ENCODE assay signal across 9 mouse cellular contexts in the genomic region with DNA sequence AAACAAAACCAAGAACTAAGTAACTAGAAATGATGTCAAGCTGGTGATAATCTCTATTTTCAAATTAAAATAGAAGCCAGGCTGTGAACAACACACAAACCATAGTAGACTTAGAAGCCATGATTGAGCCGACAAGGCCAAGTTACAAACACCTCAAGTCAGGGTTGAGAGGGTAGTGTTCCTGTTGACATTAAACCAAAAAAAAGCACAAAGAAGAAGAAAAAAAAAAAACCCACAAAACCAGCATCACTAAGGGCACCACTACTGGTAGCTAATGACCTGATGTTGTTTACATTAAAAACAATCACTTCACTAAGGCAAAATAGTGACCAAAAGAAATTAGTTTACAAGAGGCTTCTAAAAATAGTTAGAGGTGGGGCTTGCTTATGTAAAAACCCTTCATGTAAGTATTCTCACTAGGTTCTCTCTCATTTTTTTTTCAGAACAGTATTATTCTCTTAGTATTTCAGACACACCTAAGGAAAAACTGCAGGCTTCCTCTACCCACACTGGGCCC. TPM values are rescaled to one million over a fixed set of nuclear protein-coding genes. Genes with fewer than 3 reads are reported as not detected.
A peak's percentile ranks its signal among the peaks of the same experiment; 100 is the strongest.
DNase-seq lines count a peak whose midpoint lies in the region; ATAC-seq and TF ChIP-seq lines count a peak whose summit lies in the region.
"Had no signal": no experiment of that assay in that cellular context is flagged by ENCODE, and none has a peak within 500 bp of the region (broad histone marks: within the 10 kb centered on the region; RNA-seq: fewer than 3 reads in every experiment).

No protein-coding gene starts in this region.

- peak overlapping the region; percentile 85 for H3K4me2 ChIP-seq in heart, embryonic 14.5 days (ENCODE audit: low read length)
- peak overlapping the region; percentile 93 for H3K4me2 ChIP-seq in heart, postnatal 0 days (ENCODE audit: low read depth, low read length)

- H3K4me1 ChIP-seq in heart, embryonic 14.5 days (ENCODE audit: control insufficient read depth in 2 of 2, insufficient read depth in 2 of 2, low read length in 2 of 2): peaks cover 10 to 34% of the 10 kb centered on the region in 2 experiments; a peak in 3 of 4 replicates
- H3K4me1 ChIP-seq in G1E (ENCODE audit: insufficient read depth, low read depth, low read length): peaks cover 25% of the 10 kb centered on the region
- H3K4me1 ChIP-seq in heart, postnatal 0 days (ENCODE audit: control insufficient read depth, insufficient read depth): peaks cover 26% of the 10 kb centered on the region

- H3K27me3 ChIP-seq in heart, embryonic 14.5 days (ENCODE audit: control insufficient read depth, insufficient read depth, low read length): no peaks in the 10 kb centered on the region
- no peaks in the 10 kb centered on the region for H3K27me3 ChIP-seq in G1E (ENCODE audit: insufficient read depth, low read length)
- H3K27me3 ChIP-seq in heart, postnatal 0 days (ENCODE audit: control insufficient read depth, insufficient read depth, low read length): no peaks in the 10 kb centered on the region

- peak overlapping the region; percentile 68 to 100 for H3K4me3 ChIP-seq in heart, embryonic 14.5 days (ENCODE audit: control insufficient read depth in 1 of 2, insufficient read depth in 1 of 2, low read depth in 1 of 2, low read length in 2 of 2)
- peak overlapping the region; percentile 99 for H3K4me3 ChIP-seq in G1E (ENCODE audit: low read depth, low read length)
- peak overlapping the region; percentile 98 for H3K4me3 ChIP-seq in heart, postnatal 0 days (ENCODE audit: low read depth, low read length)
- H3K4me3 ChIP-seq in macrophage (ENCODE audit: inconsistent target): peak overlapping the region; percentile 67

- peak overlapping the region; percentile 90 to 100 for H3K27ac ChIP-seq in heart, embryonic 14.5 days (replicated peaks in 1 of 2; ENCODE audit: control insufficient read depth in 1 of 2, insufficient read depth in 1 of 2, low read depth in 2 of 2, low read length in 2 of 2)
- peak overlapping the region; percentile 98 for H3K27ac ChIP-seq in heart, postnatal 0 days (ENCODE audit: low read depth)
- H3K27ac ChIP-seq in macrophage: peak overlapping the region; percentile 96

- ATAC-seq in heart, embryonic 14.5 days (ENCODE audit: insufficient number of reproducible peaks, insufficient read depth, low FRiP score, low read depth): no peak
- no peak for ATAC-seq in G1E (ENCODE audit: extremely low read depth, insufficient number of reproducible peaks, low FRiP score, poor library complexity, severe bottlenecking)
- ATAC-seq in heart, postnatal 0 days (ENCODE audit: insufficient read depth, low read depth): no peak

- H3K9me3 ChIP-seq in heart, embryonic 14.5 days (ENCODE audit: control insufficient read depth, low read length): no peaks in the 10 kb centered on the region
- no peaks in the 10 kb centered on the region for H3K9me3 ChIP-seq in G1E (replicated peaks)
- no peaks in the 10 kb centered on the region for H3K9me3 ChIP-seq in heart, postnatal 0 days (replicated peaks; ENCODE audit: control insufficient read depth, low read length)

- DNase-seq in heart, postnatal 25 days (ENCODE audit: low spot score): no peak
- no peak for DNase-seq in G1E (ENCODE audit: low spot score)
- DNase-seq in heart, postnatal 0 days (ENCODE audit: low spot score): peak; percentile 41
- DNase-seq in natural killer cell, adult 2 months (ENCODE audit: low spot score in 2 of 2): no peak
- DNase-seq in urinary bladder, postnatal 25 days (ENCODE audit: low spot score): no peak
- DNase-seq in thymus, postnatal 4 days: no peak
- DNase-seq: gastrocnemius, postnatal 10 days had no signal

- no peak for TF ChIP-seq CTCF in G1E (IDR thresholded peaks at IDR 0.05; ENCODE audit: low read depth, low read length)
- no peak for TF ChIP-seq CTCF in heart, postnatal 0 days (IDR thresholded peaks at IDR 0.05; ENCODE audit: low read depth)

- TF ChIP-seq EP300 in heart, postnatal 0 days (IDR thresholded peaks at IDR 0.05; ENCODE audit: low read depth): no peak

- 0% methylated on average over 1 of the region's 1 CpGs for WGBS in heart, embryonic 14.5 days
- WGBS in heart, postnatal 0 days: 3% methylated on average over 1 of the region's 1 CpGs
- 22% methylated on average over 1 of the region's 1 CpGs for WGBS in macrophage (ENCODE audit: missing documents)

- intact Hi-C loops in heart, postnatal 25 days (cut with DNase I): loop anchor here (5.0 kb wide), 1 partner anchor 198 kb away; no protein-coding TSS in a partner anchor

- H3K36me3 ChIP-seq in heart, embryonic 14.5 days (ENCODE audit: control insufficient read depth, insufficient read depth, low read length): peaks cover 71% of the 10 kb centered on the region
- peaks cover 71% of the 10 kb centered on the region for H3K36me3 ChIP-seq in G1E (replicated peaks)
- peaks cover 50% of the 10 kb centered on the region for H3K36me3 ChIP-seq in heart, postnatal 0 days (replicated peaks; ENCODE audit: control insufficient read depth, insufficient read depth, low read length)
- no peaks in the 10 kb centered on the region for H3K36me3 ChIP-seq in macrophage (ENCODE audit: inconsistent target)

- H3K79me2 ChIP-seq in macrophage (ENCODE audit: inconsistent target): peaks cover 77% of the 10 kb centered on the region

- H3K9ac ChIP-seq in heart, embryonic 14.5 days (ENCODE audit: low read length): peak overlapping the region; percentile 100
- peak overlapping the region; percentile 96 for H3K9ac ChIP-seq in heart, postnatal 0 days (replicated peaks; ENCODE audit: low read depth, low read length)

RNA-seq across cellular contexts. Expression of a gene that starts 4.2 kb away (rescaled TPM):
- polyA plus RNA-seq in heart, embryonic 14.5 days (2014; fragmentation: Nextera tagmentation; extraction: Ambion mirVana): 8.1 and 9.1 TPM in 2 replicates
- total RNA-seq in heart, postnatal 25 days (2021): 10 to 100 TPM; 63.9 to 71.4 TPM
- total RNA-seq in G1E (2014; fragmentation: Nextera tagmentation): 231 and 246 TPM in 2 replicates
- total RNA-seq in G1E (2017): 78.9 and 81.3 TPM in 2 replicates
- 101 and 106 TPM in 2 replicates for polyA plus RNA-seq in G1E (2012)
- 132 and 175 TPM in 2 replicates for total RNA-seq in heart, postnatal 0 days (2014; rRNA removed; ENCODE audit: low replicate concordance)
- polyA plus RNA-seq in heart, postnatal 0 days (2015; fragmentation: Nextera tagmentation; extraction: Ambion mirVana): 9.6 and 9.8 TPM in 2 replicates
- total RNA-seq in macrophage (2018; cell fraction: chromatin; rRNA removed): 100 to 1,000 TPM in 19 of 26 experiments, 10 to 100 TPM in 6, 1 to 10 TPM in 1; 2.6 to 175 (median 132) TPM
- total RNA-seq in macrophage (2018; cell fraction: cytosol; rRNA removed): 100 to 1,000 TPM in 12 of 26 experiments, 10 to 100 TPM in 14; 12.4 to 139 (median 98.3) TPM
- total RNA-seq in macrophage (2018; cell fraction: nucleus; rRNA removed): 100 to 1,000 TPM in 23 of 26 experiments, 10 to 100 TPM in 3; 17.9 to 251 (median 174) TPM
- polyA plus RNA-seq in macrophage (2018): 39.1 to 68.1 TPM (median 42.7 TPM) in 3 replicates
